Mouse (Mus musculus): ENCODE results near the gene Ap2a2. TPM values are rescaled to one million over a fixed set of nuclear protein-coding genes. Genes with fewer than 3 reads are reported as not detected.
"Not testable (repeated sequence)": the region's sequence is repeated elsewhere in the genome, so short reads cannot be mapped to it uniquely, and the experiment has no call there.

The Ap2a2 gene
- total RNA-seq, 4 experiments from 2014 or later = 54.9 to 79.7 (median 66.5) TPM

DNA sequence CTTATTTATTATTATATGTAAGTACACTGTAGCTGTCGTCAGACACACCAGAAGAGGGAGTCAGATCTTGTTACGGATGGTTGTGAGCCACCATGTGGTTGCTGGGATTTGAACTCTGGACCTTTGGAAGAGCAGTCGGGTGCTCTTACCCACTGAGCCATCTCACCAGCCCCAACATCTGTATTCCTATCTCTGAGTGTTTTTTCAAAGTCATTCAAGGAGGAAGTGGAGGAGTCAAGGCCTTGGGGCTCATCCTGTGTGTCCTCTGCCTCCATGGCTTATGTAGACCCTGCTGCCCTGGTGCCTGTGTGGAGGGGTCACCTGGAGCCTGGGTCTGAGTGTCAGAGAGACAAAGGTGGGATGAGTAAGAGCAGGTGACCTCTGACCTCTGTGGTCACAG, 107.1 kb downstream of the Ap2a2 start:
- not testable (repeated sequence) for DNase-seq

DNA sequence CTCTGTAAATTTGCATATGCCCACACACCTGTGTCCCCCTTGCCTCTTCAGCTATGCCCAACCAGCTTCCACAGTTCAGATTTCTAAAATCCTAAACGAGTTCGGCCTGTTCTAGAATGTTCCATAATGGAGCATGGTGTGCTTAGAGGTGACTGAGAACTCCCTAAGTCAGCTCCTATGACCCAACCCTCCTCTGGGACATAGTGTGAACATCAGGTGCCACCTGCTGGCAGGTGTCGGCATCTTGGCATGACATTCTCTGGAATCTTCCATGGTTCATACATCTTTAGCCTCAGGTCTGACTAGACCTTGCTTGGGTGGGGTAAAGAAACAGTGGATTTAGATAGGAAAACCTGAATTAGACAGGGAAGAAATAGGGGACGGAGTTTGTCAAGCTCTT, 109.0 kb downstream of the Ap2a2 start:
- DNase-seq = no peak

GRCm38 (mm10) chr7:141671626-141672291, 109.8 kb downstream of the Ap2a2 start:
- DNase-seq = no peak

DNA sequence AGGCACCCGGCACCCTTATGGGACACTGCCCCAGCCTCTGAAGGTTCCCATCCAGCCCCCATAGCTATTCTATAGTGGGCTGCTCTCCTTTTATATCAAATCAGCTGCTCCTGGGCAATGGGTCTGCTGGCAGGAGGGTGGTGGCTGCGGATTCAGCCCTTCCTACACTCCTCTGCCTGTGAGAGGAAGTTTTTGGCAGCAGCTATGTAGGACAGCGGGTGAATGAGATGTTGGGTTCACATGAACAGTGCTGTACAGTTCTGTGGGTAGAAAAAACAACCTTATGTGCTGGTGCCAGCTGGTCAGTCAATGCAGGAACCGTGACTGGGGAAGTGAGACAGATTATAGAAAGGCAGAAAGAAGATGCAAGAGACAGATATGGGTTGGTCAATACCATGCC, 116.9 kb downstream of the Ap2a2 start:
- no peak for DNase-seq

Small RNAs within 50 kb of the gene (microRNA-seq; reads per million reads assigned to microRNA genes)
- gene Mir7063 = 0 to 0.18 reads per million in 2 experiments

Other genes starting within 250 kb of the Ap2a2 start
- 10 to 100 TPM; 27.1 to 47.4 (median 36.7) TPM for gene Deaf1, start 234.5 kb upstream of the Ap2a2 start, total RNA-seq (2022)
- 10 to 100 TPM; 31.4 to 46.6 (median 34.8) TPM for gene Tmem80, start 234.4 kb upstream of the Ap2a2 start, total RNA-seq (2022)
- gene Eps8l2, start 223.3 kb upstream of the Ap2a2 start, total RNA-seq (2022) = 1 to 10 TPM; 2.0 to 2.9 (median 2.3) TPM
- gene Taldo1, start 170.0 kb upstream of the Ap2a2 start, total RNA-seq (2022) = 100 to 1,000 TPM; 429 to 671 (median 576) TPM
- gene Gatd1, start 148.0 kb upstream of the Ap2a2 start, total RNA-seq (2022) = 10 to 100 TPM; 38.9 to 52.2 (median 47.6) TPM
- 1 to 10 TPM; 1.5 to 2.6 (median 2.1) TPM for gene Cend1, start 132.7 kb upstream of the Ap2a2 start, total RNA-seq (2022)
- 100 to 1,000 TPM in 3 of 4 experiments, 10 to 100 TPM in 1; 86.7 to 109 (median 104) TPM for gene Slc25a22, start 124.3 kb upstream of the Ap2a2 start, total RNA-seq (2022)
- gene Pidd1, start 118.1 kb upstream of the Ap2a2 start, total RNA-seq (2022) = 1 to 10 TPM; 1.0 to 2.3 (median 1.4) TPM
- 1,000 to 10,000 TPM in 3 of 4 experiments, 100 to 1,000 TPM in 1; 998 to 1,129 (median 1,024) TPM for gene Rplp2, start 114.8 kb upstream of the Ap2a2 start, total RNA-seq (2022)
- 100 to 1,000 TPM; 256 to 532 (median 452) TPM for gene Pnpla2, start 107.0 kb upstream of the Ap2a2 start, total RNA-seq (2022)
- 10 to 100 TPM; 11.7 to 21.1 (median 18.7) TPM for gene Cracr2b, start 101.1 kb upstream of the Ap2a2 start, total RNA-seq (2022)
- gene Cd151, start 94.8 kb upstream of the Ap2a2 start, total RNA-seq (2022) = 100 to 1,000 TPM; 323 to 455 (median 409) TPM
- 100 to 1,000 TPM in 3 of 4 experiments, 10 to 100 TPM in 1; 99.4 to 147 (median 129) TPM for gene Polr2l, start 87.0 kb upstream of the Ap2a2 start, total RNA-seq (2022)
- 100 to 1,000 TPM in 2 of 4 experiments, 10 to 100 TPM in 2; 89.1 to 191 (median 124) TPM for gene Tspan4, start 86.9 kb upstream of the Ap2a2 start, total RNA-seq (2022)
- gene Chid1, start 22.3 kb upstream of the Ap2a2 start, total RNA-seq (2022) = 10 to 100 TPM; 57.5 to 69.9 (median 62.5) TPM
- gene Muc6, start 93.1 kb downstream of the Ap2a2 start, total RNA-seq (2022) = not detected
- 1 to 10 TPM in 2 of 4 experiments, under 1 TPM in 2; 0.24 to 2.2 (median 0.81) TPM for gene Muc2, start 128.2 kb downstream of the Ap2a2 start, total RNA-seq (2022)
- gene Muc5ac, start 226.8 kb downstream of the Ap2a2 start, total RNA-seq (2022) = not detected